Mouse (Mus musculus) heart, embryonic 14.5 days (tissue): Measurements from ENCODE around the gene Samd15. TPM values are rescaled to one million over a fixed set of nuclear protein-coding genes. Genes with fewer than 3 reads are reported as not detected.

Experiments used
- polyA plus RNA-seq: library from polyadenylated mRNA; unstranded; fragments of >200 nt; fragmentation: Nextera tagmentation; extraction: Ambion mirVana; gene quantifications from 2 replicates; pipeline ENCODE4 v1.2.1, GENCODE M21; 2014

Gene Samd15
- polyA plus RNA-seq, 1 experiment from 2014 or later = 0.89 TPM

Other genes with a start within 250 kb of the Samd15 start
- 0.09 TPM in 2 replicates for gene Zdhhc22, start 209.3 kb upstream of the Samd15 start, polyA plus RNA-seq
- 0.05 and 0.35 TPM in 2 replicates for gene Tmem63c, start 178.4 kb upstream of the Samd15 start, polyA plus RNA-seq
- 0.27 and 0.28 TPM in 2 replicates for gene Ngb, start 97.2 kb upstream of the Samd15 start, polyA plus RNA-seq
- 39.3 and 42.7 TPM in 2 replicates for gene Gstz1, start 52.6 kb upstream of the Samd15 start, polyA plus RNA-seq
- 13.5 and 14.1 TPM in 2 replicates for gene Pomt2, start 51.8 kb upstream of the Samd15 start, polyA plus RNA-seq
- 1.8 and 2.5 TPM in 2 replicates for gene Tmed8, start 731 bp downstream of the Samd15 start, polyA plus RNA-seq
- gene Noxred1, start 39.0 kb downstream of the Samd15 start, polyA plus RNA-seq = 0.42 and 0.63 TPM in 2 replicates
- 39.2 and 40.0 TPM in 2 replicates for gene Vipas39, start 66.5 kb downstream of the Samd15 start, polyA plus RNA-seq
- gene Ahsa1, start 66.8 kb downstream of the Samd15 start, polyA plus RNA-seq = 150 and 167 TPM in 2 replicates
- 0.46 and 0.70 TPM in 2 replicates for gene Ism2, start 100.0 kb downstream of the Samd15 start, polyA plus RNA-seq
- 69.1 and 79.3 TPM in 2 replicates for gene Sptlc2, start 188.6 kb downstream of the Samd15 start, polyA plus RNA-seq
- gene Slirp, start 244.2 kb downstream of the Samd15 start, polyA plus RNA-seq = 248 and 265 TPM in 2 replicates
- gene Alkbh1, start 244.3 kb downstream of the Samd15 start, polyA plus RNA-seq = 29.5 and 36.1 TPM in 2 replicates